Mouse (Mus musculus) skeletal muscle tissue, postnatal 0 days (tissue): ENCODE data around the gene Gm4847. TPM values are rescaled to one million over a fixed set of nuclear protein-coding genes. Genes with fewer than 3 reads are reported as not detected.

Source experiments
- microRNA-seq, 2 experiments: library from miRNA; unstranded; fragments of <30 nt; microRNA quantifications; one replicate each; pipeline ENCODE4; 2016
- polyA plus RNA-seq: library from polyadenylated mRNA; unstranded; fragments of >200 nt; fragmentation: Nextera tagmentation; extraction: Ambion mirVana; gene quantifications from 2 replicates; pipeline ENCODE4 v1.2.1, GENCODE M21; 2015

Gm4847 gene
- polyA plus RNA-seq = not detected in 2 replicates

DNA sequence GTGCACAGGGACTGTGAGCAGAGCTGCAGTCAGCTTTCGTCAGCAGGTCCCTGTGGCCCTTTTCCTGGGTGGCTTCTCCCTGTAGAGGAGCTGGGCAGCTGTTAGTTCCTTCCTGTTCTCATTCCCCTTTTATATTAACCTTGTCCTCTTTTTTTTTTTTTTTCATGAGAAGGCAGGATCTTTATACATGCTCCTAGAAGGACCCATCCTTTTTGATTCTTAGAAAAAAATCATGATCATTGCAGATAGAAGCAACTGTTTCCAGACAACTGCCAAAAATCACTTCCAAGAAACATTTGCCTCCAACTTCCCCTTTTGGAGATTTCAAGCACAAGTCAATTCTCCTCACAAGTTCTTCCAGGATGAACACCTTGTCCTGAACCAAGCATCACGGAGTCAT lies at the start of gene Gm4847:
Gene Gm4847 (minus strand): TSS at position 101 of the 400 bp plus-strand sequence.

GRCm38 (mm10) chr1:166681745-166682144 lies 34.3 kb upstream of the Gm4847 start, which contains the start of gene Fmo9:
Fmo9 (minus strand) TSS chr1:166681845.

Small RNA genes lying within 50 kb of the gene (microRNA-seq; reads per million reads assigned to microRNA genes)
- 0 reads per million in 2 experiments for gene Gm22992

Other genes with a start within 250 kb of the Gm4847 start
- 2.7 and 3.6 TPM in 2 replicates for gene Pogk, start 237.8 kb downstream of the Gm4847 start, polyA plus RNA-seq
- gene Gm4846, start 150.1 kb downstream of the Gm4847 start, polyA plus RNA-seq = not detected in 2 replicates
- gene Fmo9, start 34.2 kb upstream of the Gm4847 start, polyA plus RNA-seq = not detected in 2 replicates